Mouse (Mus musculus): ENCODE data around the gene Gm44579.

GRCm38 (mm10) chr15:98168622-98169004 is 52.2 kb downstream of the Gm44579 start:
- TF ChIP-seq CTCF (IDR thresholded peaks at IDR 0.05) (no peak), POLR2A (IDR thresholded peaks at IDR 0.05; ENCODE audit: insufficient read depth, low read depth, low read length) (no peak)

All from heart, adult 2 months (tissue).